20 mouse cellular contexts compared by ENCODE assay signal in genomic region chr10:63571561-63571960, GRCm38 (mm10).
DNase-seq lines count a peak whose midpoint lies in the region; ATAC-seq and TF ChIP-seq lines count a peak whose summit lies in the region.
"Had no signal": no experiment of that assay in that cellular context is flagged by ENCODE, and none has a peak within 500 bp of the region (broad histone marks: within the 10 kb centered on the region; RNA-seq: fewer than 3 reads in every experiment).

No protein-coding gene starts in this region.

- no peak overlapping the region for H3K4me2 ChIP-seq in heart, postnatal 0 days (ENCODE audit: low read depth, low read length)
- H3K4me2 ChIP-seq in heart, embryonic 12.5 days, result no peak overlapping the region
- no peak overlapping the region for H3K4me2 ChIP-seq in CH12.LX (ENCODE audit: insufficient read depth, low read depth, poor library complexity, severe bottlenecking)
- no peak overlapping the region for H3K4me2 ChIP-seq in forebrain, embryonic 11.5 days (ENCODE audit: low read depth, low read length, severe bottlenecking)
- H3K4me2 ChIP-seq: heart, embryonic 13.5 days; hindbrain, embryonic 12.5 days had no signal

- TF ChIP-seq CTCF in heart, postnatal 0 days (IDR thresholded peaks at IDR 0.05; ENCODE audit: low read depth), result no peak
- no peak for TF ChIP-seq CTCF in CH12.LX (conservative IDR thresholded peaks at IDR 0.05 in 1 of 2, IDR thresholded peaks at IDR 0.05 in 1 of 2; ENCODE audit: low read depth in 2 of 2, low read length in 2 of 2)

- no peak for TF ChIP-seq RAD21 in CH12.LX (IDR thresholded peaks at IDR 0.05; ENCODE audit: low read depth, low read length)

- peak; percentile 20; the same call in 1 of the 2 replicates for ATAC-seq in heart, postnatal 0 days (ENCODE audit: insufficient read depth, low read depth)
- ATAC-seq in heart, embryonic 12.5 days (ENCODE audit: insufficient number of reproducible peaks, low FRiP score), result no peak
- 0 out of 2 replicates have a peak, but pooled peaks have one; percentile 11 for ATAC-seq in common myeloid progenitor, adult 5-6 weeks (replicated peaks; ENCODE audit: low read depth, poor library complexity, severe bottlenecking)
- ATAC-seq in forebrain, embryonic 11.5 days (replicated peaks; ENCODE audit: low FRiP score), result no peak
- ATAC-seq: forebrain, embryonic 14.5 days; hindbrain, embryonic 16.5 days had no signal

- no peaks in the 10 kb centered on the region for H3K79me2 ChIP-seq in CH12.LX (replicated peaks; ENCODE audit: control insufficient read depth, extremely low read depth, insufficient read depth, poor library complexity, severe bottlenecking)

- no peaks in the 10 kb centered on the region for H3K4me1 ChIP-seq in heart, postnatal 0 days (ENCODE audit: control insufficient read depth, insufficient read depth)
- no peaks in the 10 kb centered on the region for H3K4me1 ChIP-seq in heart, embryonic 12.5 days (replicated peaks)
- no peaks in the 10 kb centered on the region for H3K4me1 ChIP-seq in CH12.LX (ENCODE audit: control insufficient read depth in 1 of 2, insufficient read depth in 2 of 2)
- no peaks in the 10 kb centered on the region for H3K4me1 ChIP-seq in forebrain, embryonic 11.5 days (replicated peaks; ENCODE audit: control insufficient read depth, insufficient read depth, low read length)
- H3K4me1 ChIP-seq: embryonic facial prominence, embryonic 10.5 days; heart, embryonic 13.5 days; hindbrain, embryonic 12.5 days had no signal

- no peaks in the 10 kb centered on the region for H3K27me3 ChIP-seq in heart, postnatal 0 days (ENCODE audit: control insufficient read depth, insufficient read depth, low read length)
- H3K27me3 ChIP-seq in heart, embryonic 12.5 days (replicated peaks), result no peaks in the 10 kb centered on the region
- no peaks in the 10 kb centered on the region for H3K27me3 ChIP-seq in CH12.LX (replicated peaks)
- no peaks in the 10 kb centered on the region for H3K27me3 ChIP-seq in forebrain, embryonic 11.5 days (ENCODE audit: control insufficient read depth, insufficient read depth, low read length)
- H3K27me3 ChIP-seq: heart, embryonic 13.5 days; hindbrain, embryonic 12.5 days had no signal

- no peak overlapping the region for H3K4me3 ChIP-seq in heart, postnatal 0 days (ENCODE audit: low read depth, low read length)
- no peak overlapping the region for H3K4me3 ChIP-seq in heart, embryonic 12.5 days
- H3K4me3 ChIP-seq in CH12.LX (replicated peaks in 1 of 3; ENCODE audit: low read depth in 2 of 3, low read length in 2 of 3, poor library complexity in 1 of 3), result no peak overlapping the region
- no peak overlapping the region for H3K4me3 ChIP-seq in forebrain, embryonic 11.5 days (ENCODE audit: low read depth, low read length)
- H3K4me3 ChIP-seq: embryonic facial prominence, embryonic 10.5 days; heart, embryonic 13.5 days; hindbrain, embryonic 12.5 days had no signal

- dilution Hi-C loops in CH12.LX (cut with MboI; ENCODE audit: extremely low pct_ligation_motif_present, extremely low pct_unique_long_range_greater_than_20kb, low sequenced_read_pairs), result no loop called here

- no peak for TF ChIP-seq POLR2A in CH12.LX (IDR thresholded peaks at IDR 0.05; ENCODE audit: low read depth, low read length)

- no peak overlapping the region for H3K27ac ChIP-seq in heart, postnatal 0 days (ENCODE audit: low read depth)
- no peak overlapping the region for H3K27ac ChIP-seq in heart, embryonic 12.5 days (ENCODE audit: poor library complexity, severe bottlenecking)
- H3K27ac ChIP-seq in CH12.LX (ENCODE audit: insufficient read depth, low read depth), result no peak overlapping the region
- no peak overlapping the region for H3K27ac ChIP-seq in forebrain, embryonic 11.5 days (ENCODE audit: low read depth, low read length)
- H3K27ac ChIP-seq: embryonic facial prominence, embryonic 10.5 days; heart, embryonic 13.5 days; hindbrain, embryonic 12.5 days had no signal

- DNase-seq in heart, postnatal 0 days (ENCODE audit: low spot score), result no peak
- DNase-seq in CH12.LX (ENCODE audit: extremely low read depth), result peak; percentile 11
- no peak for DNase-seq in thymus, postnatal 10 days (ENCODE audit: low spot score in 2 of 2)
- no peak for DNase-seq in forebrain, embryonic 11.5 days (ENCODE audit: low spot score)
- DNase-seq in spleen, postnatal 14 days (ENCODE audit: low spot score in 2 of 2), result no peak
- DNase-seq: adrenal gland, postnatal 10 days; cerebellum, adult 11-12 months; cerebellum, adult 9-10 months; cerebellum, postnatal 25 days; gastrocnemius, postnatal 14 days; heart, postnatal 10 days; heart, postnatal 4 days; kidney, adult 18-20 months had no signal

- in situ Hi-C loops in CH12.LX (cut with MboI; ENCODE audit: low pct_ligation_motif_present, low pct_unique_long_range_greater_than_20kb, low sequenced_read_pairs), result no loop called here

- H3K36me3 ChIP-seq in heart, postnatal 0 days (replicated peaks; ENCODE audit: control insufficient read depth, insufficient read depth, low read length), result peaks cover 18% of the 10 kb centered on the region
- peaks cover 47% of the 10 kb centered on the region for H3K36me3 ChIP-seq in heart, embryonic 12.5 days
- H3K36me3 ChIP-seq in CH12.LX (replicated peaks in 1 of 2; ENCODE audit: control insufficient read depth in 1 of 2, insufficient read depth in 1 of 2, low read length in 1 of 2), result no peaks in the 10 kb centered on the region
- no peaks in the 10 kb centered on the region for H3K36me3 ChIP-seq in forebrain, embryonic 11.5 days (ENCODE audit: control insufficient read depth, insufficient read depth, low read length)
- H3K36me3 ChIP-seq: embryonic facial prominence, embryonic 10.5 days; hindbrain, embryonic 12.5 days had no signal

- no peak overlapping the region for H3K9ac ChIP-seq in heart, postnatal 0 days (replicated peaks; ENCODE audit: low read depth, low read length)
- H3K9ac ChIP-seq in heart, embryonic 12.5 days, result no peak overlapping the region
- H3K9ac ChIP-seq in CH12.LX (ENCODE audit: insufficient read depth, low read depth), result no peak overlapping the region
- H3K9ac ChIP-seq in forebrain, embryonic 11.5 days (ENCODE audit: low read length), result no peak overlapping the region
- H3K9ac ChIP-seq: heart, embryonic 13.5 days; hindbrain, embryonic 12.5 days had no signal

- H3K9me3 ChIP-seq in heart, postnatal 0 days (replicated peaks; ENCODE audit: control insufficient read depth, low read length), result no peaks in the 10 kb centered on the region
- peaks cover 10% of the 10 kb centered on the region for H3K9me3 ChIP-seq in heart, embryonic 12.5 days (replicated peaks)
- H3K9me3 ChIP-seq in CH12.LX (replicated peaks; ENCODE audit: low read length), result peaks cover 3% of the 10 kb centered on the region
- H3K9me3 ChIP-seq in forebrain, embryonic 11.5 days (ENCODE audit: control insufficient read depth, low read length), result no peaks in the 10 kb centered on the region
- H3K9me3 ChIP-seq: embryonic facial prominence, embryonic 10.5 days; hindbrain, embryonic 12.5 days had no signal

- TF ChIP-seq EP300 in heart, postnatal 0 days (IDR thresholded peaks at IDR 0.05; ENCODE audit: low read depth), result no peak
- TF ChIP-seq EP300 in CH12.LX (IDR thresholded peaks at IDR 0.05; ENCODE audit: low read length), result no peak

TF ChIP-seq in CH12.LX, 34 proteins besides CTCF, POLR2A, EP300 and RAD21:
- TF ChIP-seq E2F4 (IDR thresholded peaks at IDR 0.05; ENCODE audit: insufficient replicate concordance, low read depth, low read length), result no peak
- no peak for TF ChIP-seq PAX5 (IDR thresholded peaks at IDR 0.05; ENCODE audit: low read length)
- TF ChIP-seq MAFK (IDR thresholded peaks at IDR 0.05; ENCODE audit: insufficient replicate concordance, low read length), result no peak
- no peak for TF ChIP-seq MEF2A (IDR thresholded peaks at IDR 0.05; ENCODE audit: borderline replicate concordance, low read depth, low read length)
- TF ChIP-seq USF2 (conservative IDR thresholded peaks at IDR 0.05; ENCODE audit: low read depth, low read length), result no peak
- no peak for TF ChIP-seq HCFC1 (IDR thresholded peaks at IDR 0.05; ENCODE audit: low read depth, low read length)
- no peak for TF ChIP-seq POLR2AphosphoS2 (IDR thresholded peaks at IDR 0.05; ENCODE audit: low read depth, low read length)
- TF ChIP-seq ZNF384 (IDR thresholded peaks at IDR 0.05; ENCODE audit: low read depth, low read length), result no peak
- no peak for TF ChIP-seq KAT2A (IDR thresholded peaks at IDR 0.05; ENCODE audit: insufficient replicate concordance, low read length)
- TF ChIP-seq NELFE (IDR thresholded peaks at IDR 0.05; ENCODE audit: low read depth, low read length), result no peak
- no peak for TF ChIP-seq JUN (IDR thresholded peaks at IDR 0.05; ENCODE audit: insufficient read depth, low read depth, low read length)
- TF ChIP-seq IRF4 (IDR thresholded peaks at IDR 0.05; ENCODE audit: low read depth, low read length), result no peak
- no peak for TF ChIP-seq RCOR1 (conservative IDR thresholded peaks at IDR 0.05; ENCODE audit: low read depth, low read length)
- no peak for TF ChIP-seq SIN3A (IDR thresholded peaks at IDR 0.05; ENCODE audit: low read length)
- TF ChIP-seq ELF1 (IDR thresholded peaks at IDR 0.05; ENCODE audit: low read depth, low read length), result no peak

Comparison
In these comparisons a context has a peak if more than half of its experiments do, and no peak if none do; other contexts are left out.
1. ATAC-seq: peak in heart, postnatal 0 days (single experiment) and common myeloid progenitor, adult 5-6 weeks (single experiment); none in heart, embryonic 12.5 days (single experiment) and forebrain, embryonic 11.5 days (single experiment).